Comparison of ENCODE assay signal across 13 mouse cellular contexts in the genomic region with DNA sequence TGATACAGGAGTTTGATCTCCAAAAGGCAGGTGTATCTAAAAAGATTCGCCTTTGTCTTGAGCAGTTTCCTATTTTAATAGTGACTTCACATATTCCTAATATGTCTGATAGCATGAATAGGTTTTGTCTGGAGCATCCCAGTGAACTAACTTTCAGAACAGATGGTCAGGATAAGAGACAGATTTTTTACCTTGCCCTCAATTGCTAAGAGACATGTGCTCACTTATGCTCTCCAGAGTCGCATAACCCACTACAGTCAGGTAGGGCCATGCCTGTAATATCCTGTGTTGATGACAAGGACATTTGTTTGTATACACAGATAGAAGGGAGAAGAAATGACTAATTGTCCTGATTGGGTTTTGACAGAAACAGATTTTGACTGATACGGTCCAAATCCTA. TPM values are rescaled to one million over a fixed set of nuclear protein-coding genes. Genes with fewer than 3 reads are reported as not detected.
"Had no signal": no experiment of that assay in that cellular context is flagged by ENCODE, and none has a peak within 500 bp of the region (broad histone marks: within the 10 kb centered on the region; RNA-seq: fewer than 3 reads in every experiment).

No protein-coding gene starts in this region.

- DNase-seq: retina, postnatal 1 day; right cerebral cortex, adult 18-20 months; right cerebral cortex, postnatal 14 days; right cerebral cortex, postnatal 25 days; right cerebral cortex, postnatal 4 days; spleen, adult 18-20 months; thymus, adult 18-20 months; thymus, adult 2 months; thymus, postnatal 14 days; thymus, postnatal 25 days; thymus, postnatal 36 days; thymus, postnatal 4 days had no signal

RNA-seq across cellular contexts. Expression of a gene that starts 25.9 kb away (rescaled TPM):
- total RNA-seq: neutrophil, adult 5-6 weeks had no signal
